Mouse (Mus musculus) liver, embryonic 14.5 days (tissue): ENCODE results near the gene Tnrc18.

Source experiments
- CTCF ChIP-seq: IDR thresholded peaks from 2 replicates; pipeline ENCODE4 v1.5.1; 2016; ENCODE audit warnings: antibody characterized with exemption, low read depth, control low read depth
- EP300 ChIP-seq: IDR thresholded peaks from 2 replicates; pipeline ENCODE4 v1.6.1; 2016; ENCODE audit warnings: antibody characterized with exemption, low read depth

- no peak for TF ChIP-seq CTCF
- TF ChIP-seq EP300: no peak
Observed at GRCm38 (mm10) chr5:142694627-142695340, 122.7 kb downstream of the Tnrc18 start.
